Mouse (Mus musculus) frontal cortex, adult 2 months (tissue): ENCODE data around the gene Fzd7. TPM values are rescaled to one million over a fixed set of nuclear protein-coding genes. Genes with fewer than 3 reads are reported as not detected.
A peak's percentile ranks its signal among the peaks of the same experiment; 100 is the strongest.

Experiments
- DNase-seq, 2 experiments: peaks; one replicate each; pipeline ENCODE4 v3.0.0; 2022; ENCODE audit warnings: low spot score in 1 of 2; ENCODE audit errors: extremely low spot score in 1 of 2
- polyA plus RNA-seq: library from polyadenylated mRNA; depleted of rRNA; stranded (reverse); fragments of >200 nt; gene quantifications from 2 replicates; pipeline ENCODE4 v1.2.3, GENCODE M21; 2012

Fzd7 gene
- polyA plus RNA-seq, 1 experiment = 4.8 TPM

DNA sequence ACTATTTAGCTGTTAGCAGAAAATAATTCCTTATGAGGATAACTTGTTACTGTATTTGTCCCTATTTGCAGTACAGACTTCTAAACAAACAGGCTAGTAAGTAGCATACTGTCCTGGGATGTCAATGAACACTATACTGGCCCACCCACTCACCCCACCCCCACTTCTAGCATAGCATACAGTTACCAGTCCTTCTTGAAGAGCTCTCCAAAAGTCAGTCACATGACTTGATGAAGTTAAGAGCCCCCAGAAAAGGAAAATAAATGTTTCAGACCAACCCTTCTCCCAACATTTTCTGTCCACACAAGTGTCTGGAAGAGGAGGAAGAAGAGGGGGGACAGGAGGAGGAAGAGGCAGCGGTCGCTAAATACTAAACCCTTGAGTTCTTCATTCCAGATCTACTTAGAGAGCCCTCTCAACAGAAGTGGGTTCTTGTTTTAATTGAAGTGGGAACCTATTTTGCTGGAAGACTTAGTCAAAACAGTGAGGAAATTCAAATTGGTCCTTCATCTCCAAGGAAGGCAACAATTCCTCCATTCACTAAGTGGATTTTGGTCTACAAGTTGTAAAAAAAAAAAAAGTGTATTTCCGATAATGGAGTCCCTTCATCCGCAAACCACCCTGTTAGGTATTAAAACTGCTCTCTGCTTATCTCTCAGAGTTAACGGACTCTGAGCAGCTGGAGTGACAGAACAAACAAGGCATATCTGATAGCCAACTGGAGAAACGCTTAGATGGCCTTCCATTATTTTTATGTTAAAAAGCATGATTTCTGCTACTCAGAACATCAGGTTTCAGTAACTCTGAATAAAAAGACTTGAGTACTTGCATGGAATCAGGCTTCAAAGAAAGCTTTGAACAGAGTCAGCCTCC lies 15.8 kb downstream of the Fzd7 start:
- DNase-seq = no peak

DNA sequence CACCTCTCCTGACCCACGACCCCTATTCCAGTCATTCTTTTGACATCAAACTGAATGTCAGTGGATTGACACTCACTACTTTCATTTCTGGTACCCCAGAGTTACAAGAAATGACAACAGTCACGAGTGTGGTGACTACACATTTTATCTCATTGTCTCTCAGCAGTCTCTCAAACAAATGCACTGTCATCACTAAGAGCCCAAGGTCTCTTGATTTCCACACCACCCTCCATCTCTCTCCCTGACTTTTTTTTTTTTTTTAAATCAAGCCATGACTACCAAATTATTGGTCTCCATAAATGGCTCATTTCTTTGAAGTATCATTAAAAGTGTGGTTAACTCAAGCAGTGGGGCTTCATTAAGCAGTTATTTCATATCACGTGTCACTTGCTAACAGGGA lies 17.1 kb downstream of the Fzd7 start:
- no peak for DNase-seq

DNA sequence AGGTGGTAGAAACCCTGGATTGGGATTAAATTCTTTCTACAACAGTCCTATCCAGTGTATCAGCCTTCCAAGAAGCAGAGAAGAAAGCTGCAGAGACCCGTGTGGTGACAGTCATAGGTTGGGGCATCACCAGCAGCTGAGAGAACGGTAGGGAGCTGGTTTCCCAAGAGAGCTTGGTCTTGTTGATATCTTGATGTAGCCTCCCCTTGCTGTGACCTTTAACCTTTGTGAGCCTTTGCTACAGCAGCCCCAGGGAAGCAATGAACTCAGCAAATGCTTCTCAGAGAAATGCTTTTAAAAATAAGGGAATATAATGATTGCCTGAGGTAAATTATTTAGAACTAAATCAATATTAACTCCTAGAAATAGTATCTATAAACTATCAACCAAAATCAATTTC lies 20.1 kb downstream of the Fzd7 start:
- no peak for DNase-seq

DNA sequence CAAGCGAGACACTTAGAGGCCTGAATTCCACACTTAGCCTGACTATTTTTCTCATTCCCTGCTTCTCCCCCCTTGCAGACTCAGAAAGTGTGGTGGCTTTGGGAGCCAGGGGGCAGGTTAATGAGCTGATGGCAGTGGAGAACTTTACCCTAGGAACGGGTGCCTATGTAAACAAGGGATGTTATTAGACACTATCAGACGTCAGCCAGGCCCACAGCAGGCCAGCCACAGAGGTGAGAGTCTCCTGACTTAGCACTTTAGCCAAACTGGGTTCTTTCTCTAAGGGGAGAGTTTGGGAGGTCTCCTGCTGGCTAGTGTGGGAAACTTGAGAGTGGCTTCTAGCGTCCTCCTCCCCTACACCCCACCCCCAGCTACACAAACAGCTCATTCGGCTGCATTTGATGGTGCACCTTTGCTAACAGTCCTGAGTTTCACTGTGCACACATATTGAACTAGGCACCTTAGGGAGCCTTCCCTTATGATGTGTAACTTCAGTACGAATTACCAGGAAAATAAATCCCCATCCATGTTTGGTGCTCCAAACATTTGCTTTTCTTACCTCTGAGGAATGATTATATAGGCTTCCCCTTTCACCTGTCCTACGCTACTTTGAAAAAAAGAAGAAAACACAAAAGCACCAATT lies 21.6 kb downstream of the Fzd7 start:
- no peak for DNase-seq

- no peak for DNase-seq
Observed at GRCm38 (mm10) chr1:59504302-59504700, 22.1 kb downstream of the Fzd7 start.

DNA sequence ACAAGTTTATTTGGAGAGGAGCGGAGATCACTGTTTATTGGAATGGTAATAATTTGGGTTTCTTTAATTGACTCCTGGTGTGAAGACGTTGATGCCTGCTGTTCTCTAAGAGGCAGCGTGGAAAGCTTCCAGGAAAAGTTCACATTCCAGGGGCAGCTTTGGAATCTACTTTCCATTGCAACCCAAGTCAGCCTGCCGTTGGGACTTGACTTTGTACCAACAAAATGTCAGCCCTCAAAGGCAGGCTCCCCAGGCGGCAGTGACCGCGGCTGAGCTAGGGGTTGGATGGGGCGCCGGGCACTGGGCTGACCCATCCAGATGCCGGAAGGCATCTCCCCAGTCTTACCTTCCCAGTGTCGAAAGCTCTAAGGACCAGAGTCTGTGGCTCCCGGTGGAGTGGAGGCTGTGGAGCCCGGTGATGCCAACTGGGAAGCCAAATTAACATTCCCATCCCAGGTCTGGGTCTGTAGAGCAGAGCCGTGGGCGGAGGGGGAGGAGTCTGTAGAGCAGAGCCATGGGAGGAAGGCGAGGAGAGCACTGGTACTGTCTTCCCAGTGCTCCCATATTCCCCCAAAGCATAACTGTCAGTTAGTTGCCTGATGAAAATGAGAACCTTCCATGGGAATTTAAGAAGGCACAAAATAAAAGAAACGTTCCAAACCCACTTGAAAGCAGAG lies 26.4 kb downstream of the Fzd7 start:
- DNase-seq = no peak

DNA sequence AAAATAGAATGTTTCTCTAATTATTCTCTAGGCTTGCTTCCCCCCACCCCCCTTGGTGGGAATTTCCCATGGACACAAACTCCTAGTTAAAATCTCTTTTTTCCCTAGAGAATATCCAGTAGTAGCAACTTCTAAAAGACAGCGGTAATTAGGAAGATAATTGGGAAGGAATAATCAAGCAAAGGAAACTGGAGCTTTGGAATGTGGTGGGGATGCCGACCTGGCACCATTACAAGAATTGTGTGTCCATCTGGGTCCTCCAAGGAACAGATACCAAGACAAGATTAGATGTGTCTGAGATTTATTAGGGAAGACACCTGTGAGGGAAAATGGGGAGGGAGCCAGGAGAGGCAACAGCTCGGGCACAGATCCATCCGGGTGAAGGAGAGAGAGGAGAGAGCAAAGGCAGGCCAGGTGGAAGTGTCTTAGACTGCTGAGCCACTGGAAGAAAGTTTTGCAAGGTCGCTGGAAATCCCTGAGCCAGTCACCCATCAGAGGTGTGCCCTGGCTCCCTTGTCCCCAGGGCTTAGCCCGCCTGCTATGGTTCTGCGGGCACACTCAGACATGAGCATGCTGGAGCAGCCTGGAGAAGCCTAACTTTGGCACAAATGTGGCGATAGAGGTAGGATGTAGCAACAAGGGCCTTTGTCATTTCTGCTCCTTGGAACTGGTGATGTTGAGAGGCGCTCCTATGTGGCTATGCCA lies 29.5 kb downstream of the Fzd7 start:
- DNase-seq = no peak

- DNase-seq = peak; percentile 48 to 63
Observed at GRCm38 (mm10) chr1:59516026-59516917, 34.0 kb downstream of the Fzd7 start, which contains the start of gene Gm973. Gene Gm973, plus strand, starts transcription at chr1:59516264.

GRCm38 (mm10) chr1:59520226-59520837 lies 38.1 kb downstream of the Fzd7 start:
- no peak for DNase-seq

- DNase-seq = no peak
Observed at GRCm38 (mm10) chr1:59522456-59522855, 40.2 kb downstream of the Fzd7 start.

- no peak for DNase-seq
Observed at GRCm38 (mm10) chr1:59523378-59523958, 41.2 kb downstream of the Fzd7 start.

- DNase-seq = peak in 1 of 2 experiments; percentile 20
Observed at GRCm38 (mm10) chr1:59524071-59524470, 41.8 kb downstream of the Fzd7 start.

GRCm38 (mm10) chr1:59524759-59525158 lies 42.5 kb downstream of the Fzd7 start:
- no peak for DNase-seq

- DNase-seq = no peak
Observed at GRCm38 (mm10) chr1:59527219-59527618, 45.0 kb downstream of the Fzd7 start.

DNA sequence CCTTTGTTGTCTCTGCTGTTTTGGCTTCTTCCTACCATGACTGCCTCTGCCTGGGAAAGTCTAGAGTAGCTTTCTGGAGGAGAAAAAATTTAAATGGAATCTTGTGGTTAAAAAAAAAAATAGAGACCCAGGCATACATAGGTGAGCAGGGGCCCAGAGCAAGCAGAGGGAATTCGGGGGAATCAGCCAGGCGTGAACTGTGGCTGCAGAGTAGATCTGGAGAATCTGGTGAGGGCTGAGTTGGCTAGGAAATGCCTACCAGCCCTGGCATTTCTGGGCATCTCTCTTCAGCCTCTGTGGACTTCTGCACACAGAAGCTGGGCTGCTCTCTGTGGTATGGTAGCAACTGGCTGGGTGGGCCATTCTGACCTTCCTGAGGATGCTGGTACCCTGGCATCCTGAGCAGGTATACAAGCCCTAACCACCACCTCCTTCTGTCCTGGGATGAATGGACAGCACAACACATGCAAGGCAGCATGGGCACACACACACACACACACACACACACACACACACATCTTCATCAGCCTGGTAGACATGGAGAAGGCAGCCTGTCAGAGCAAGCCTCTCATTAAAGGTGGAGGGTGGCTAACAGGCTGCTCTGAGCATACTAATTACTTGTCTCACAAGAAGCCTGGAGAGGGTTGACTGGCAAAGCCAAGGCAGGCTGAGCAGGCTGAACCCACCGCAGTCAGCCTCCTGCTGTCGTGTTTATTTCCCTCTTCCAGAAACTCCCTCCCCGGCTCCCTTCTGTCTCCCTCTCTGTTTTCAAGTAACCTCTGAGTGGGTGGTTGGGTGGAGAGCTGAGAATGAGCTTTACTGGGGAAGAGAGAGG lies 53.0 kb downstream of the Fzd7 start:
- peak; percentile 21 to 56 for DNase-seq
